Mouse (Mus musculus) left cerebral cortex, postnatal 36 days (tissue): Measurements from ENCODE around the gene Smyd3. TPM values are rescaled to one million over a fixed set of nuclear protein-coding genes. Genes with fewer than 3 reads are reported as not detected.
"Not testable (repeated sequence)": the region's sequence is repeated elsewhere in the genome, so short reads cannot be mapped to it uniquely, and the experiment has no call there.

Experiments used
- DNase-seq, 2 experiments: peaks; one replicate each; pipeline ENCODE4 v3.0.0; 2021 to 2022; ENCODE audit warnings: low spot score in 2 of 2, mixed read lengths in 1 of 2
- intact Hi-C: fragments of 180-260 bp; cut with DNase I; formaldehyde crosslinking; loops from one replicate; pipeline ENCODE4 v1.15.1; 2025
- total RNA-seq, 2 experiments: library from RNA; stranded (reverse); gene quantifications; 2 replicates each; pipeline ENCODE4 v1.2.3; 2021

The Smyd3 gene
- total RNA-seq, 2 experiments from 2014 or later = 22.7 to 28.3 TPM

GRCm38 (mm10) chr1:179197821-179198516, 319.9 kb downstream of the Smyd3 start:
- no peak for DNase-seq
- intact Hi-C loops = no loop called here

- intact Hi-C loops = no loop called here
- no peak for DNase-seq
These were observed 320.7 kb downstream of the Smyd3 start for GRCm38 (mm10) chr1:179197156-179197555.

- DNase-seq = no peak
- intact Hi-C loops = no loop called here
These were observed 321.4 kb downstream of the Smyd3 start for GRCm38 (mm10) chr1:179196422-179196821.

DNA sequence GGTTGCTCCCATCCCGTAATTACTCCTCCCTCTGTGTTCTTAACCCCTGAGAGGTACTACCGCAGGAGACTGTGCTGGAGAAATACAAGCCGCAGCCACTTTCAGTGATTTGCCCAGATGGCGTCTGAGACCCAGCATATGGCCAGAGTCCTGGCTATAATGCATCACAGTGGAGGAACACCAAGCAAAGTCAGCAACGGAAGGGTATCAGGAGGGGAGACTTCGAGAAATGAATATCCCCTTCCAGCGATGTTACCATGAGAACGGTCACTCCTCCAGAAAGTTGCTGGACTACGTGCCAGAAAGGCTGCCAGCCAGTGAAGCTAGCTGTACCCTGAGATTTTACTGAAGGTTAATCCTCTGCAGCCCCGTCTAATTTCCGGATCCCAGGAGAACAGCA, 325.1 kb downstream of the Smyd3 start:
- intact Hi-C loops = no loop called here
- no peak for DNase-seq

DNA sequence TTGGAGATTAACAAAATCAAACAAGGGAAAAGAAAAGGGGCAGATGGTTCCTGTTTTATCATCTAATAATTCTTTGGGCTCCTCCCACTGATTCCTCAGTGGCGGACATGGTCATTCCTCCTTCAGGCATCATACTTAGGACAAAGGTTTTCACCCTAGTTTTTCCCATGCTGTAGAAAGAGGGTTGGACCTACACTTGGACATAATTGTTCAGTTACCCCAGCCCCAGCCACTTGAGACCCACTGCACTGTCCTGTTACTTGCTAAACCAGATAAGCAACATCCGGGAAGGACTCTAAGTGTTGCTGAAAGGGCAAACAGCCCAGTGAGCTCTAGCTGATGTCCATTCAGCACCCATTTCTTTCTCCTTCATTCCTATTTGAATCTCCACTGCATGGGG, 327.0 kb downstream of the Smyd3 start:
- DNase-seq = no peak
- intact Hi-C loops = no loop called here

DNA sequence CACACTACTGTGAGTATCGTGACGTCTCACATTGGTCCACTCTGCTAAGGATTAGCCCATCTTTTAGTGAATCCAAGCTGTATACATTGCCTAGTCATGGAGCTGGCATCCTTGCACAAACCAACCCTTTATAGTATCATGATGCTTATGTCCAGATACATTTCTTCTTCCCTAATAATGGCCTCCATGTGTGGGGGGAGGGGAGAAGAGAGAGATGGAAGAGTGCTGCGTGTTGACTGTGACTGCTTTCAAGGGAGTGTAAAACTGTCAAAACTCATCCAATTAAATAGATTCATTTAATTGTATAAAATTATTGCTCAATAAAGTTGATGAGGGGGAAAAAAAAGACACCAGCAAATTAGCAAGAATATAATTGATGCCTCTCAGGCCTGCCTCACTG, 330.7 kb downstream of the Smyd3 start:
- intact Hi-C loops = no loop called here
- DNase-seq = no peak

GRCm38 (mm10) chr1:179184631-179185030, 333.2 kb downstream of the Smyd3 start:
- DNase-seq = peak in 1 of 2 experiments; percentile 7
- intact Hi-C loops = no loop called here

DNA sequence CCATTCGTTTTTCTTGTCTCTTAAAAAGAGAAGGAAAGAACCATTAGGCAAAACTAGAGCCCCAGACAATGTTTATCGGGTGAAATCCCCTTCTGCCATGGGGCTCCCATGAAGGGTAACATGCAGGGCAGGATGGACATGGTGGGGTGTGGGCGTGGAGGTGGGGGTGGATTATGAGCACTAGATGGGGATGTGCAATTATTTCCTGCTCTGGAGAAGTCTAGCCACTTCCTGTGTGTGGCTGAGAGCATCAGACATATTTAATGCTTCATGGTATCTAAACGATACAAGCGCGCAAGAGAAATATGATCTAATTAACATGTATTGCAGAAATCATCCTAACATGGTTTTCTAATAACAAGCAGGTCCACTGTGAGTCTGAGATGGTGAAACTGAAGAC, 334.3 kb downstream of the Smyd3 start:
- no peak for DNase-seq
- intact Hi-C loops = no loop called here

GRCm38 (mm10) chr1:179180546-179180945, 337.3 kb downstream of the Smyd3 start:
- no peak for DNase-seq
- intact Hi-C loops = no loop called here

GRCm38 (mm10) chr1:179176861-179177658, 340.8 kb downstream of the Smyd3 start:
- intact Hi-C loops = no loop called here
- no peak for DNase-seq

DNA sequence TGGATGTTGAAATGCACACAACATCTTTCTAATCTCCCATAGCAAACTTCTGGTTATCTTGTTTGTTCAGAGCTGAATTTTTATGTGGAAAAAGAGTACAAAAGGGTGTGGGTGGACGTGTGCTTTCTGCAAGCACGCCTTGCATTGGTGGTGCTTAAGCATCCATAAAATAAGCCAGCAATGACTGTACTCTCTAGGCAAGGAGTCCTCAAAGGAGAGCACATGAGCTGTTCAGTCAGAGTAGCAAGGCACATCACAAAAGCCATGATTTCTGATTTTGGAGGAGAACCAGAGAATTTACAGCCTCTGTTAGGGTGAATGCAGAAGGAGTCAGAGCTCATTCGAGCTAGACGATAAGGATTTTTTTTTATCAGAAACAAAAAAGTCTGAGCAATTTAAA, 343.6 kb downstream of the Smyd3 start:
- intact Hi-C loops = no loop called here
- no peak for DNase-seq

GRCm38 (mm10) chr1:179170555-179170954, 347.3 kb downstream of the Smyd3 start:
- DNase-seq = no peak
- intact Hi-C loops = no loop called here

DNA sequence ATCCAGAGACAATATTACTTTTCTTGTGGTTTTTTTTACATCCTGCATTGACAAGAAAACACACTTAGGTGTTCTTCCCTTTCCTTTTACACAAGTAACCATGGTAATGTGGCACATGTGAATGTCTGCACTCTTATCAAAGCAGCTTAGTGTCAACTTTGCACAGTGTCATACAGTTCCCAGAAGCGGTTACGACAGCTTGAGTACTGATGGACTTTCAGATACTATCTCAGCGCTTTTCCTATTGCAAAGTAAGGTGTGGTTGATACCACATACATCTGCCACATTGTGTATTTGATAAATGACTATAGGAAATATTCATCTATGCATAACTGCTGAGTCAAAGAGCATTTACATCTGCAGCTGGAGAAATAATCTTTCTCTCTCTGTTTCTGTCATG, 348.1 kb downstream of the Smyd3 start:
- intact Hi-C loops = no loop called here
- no peak for DNase-seq

GRCm38 (mm10) chr1:179169161-179169560, 348.7 kb downstream of the Smyd3 start:
- DNase-seq = no peak
- intact Hi-C loops = no loop called here

DNA sequence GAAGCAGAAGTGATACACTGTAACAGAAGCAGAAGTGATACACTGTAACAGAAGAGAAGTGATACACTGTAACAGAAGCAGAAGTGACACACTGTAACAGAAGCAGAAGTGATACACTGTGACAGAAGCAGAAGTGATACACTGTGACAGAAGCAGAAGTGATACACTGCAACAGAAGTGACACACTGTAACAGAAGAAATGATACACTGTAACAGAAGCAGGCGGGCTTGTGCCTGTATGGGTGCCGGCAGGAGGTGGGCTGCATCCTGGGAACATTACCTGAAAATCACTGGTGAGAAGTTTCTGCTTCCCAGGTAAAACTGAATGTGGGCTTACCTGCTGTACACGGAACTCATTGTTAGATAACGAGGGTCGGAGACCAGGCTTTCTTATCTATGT, 353.6 kb downstream of the Smyd3 start:
- intact Hi-C loops, DNase-seq: not testable (repeated sequence)

GRCm38 (mm10) chr1:179162752-179163151, 355.1 kb downstream of the Smyd3 start:
- intact Hi-C loops = not testable (repeated sequence)

GRCm38 (mm10) chr1:179161947-179162346, 355.9 kb downstream of the Smyd3 start:
- no peak for DNase-seq
- intact Hi-C loops = no loop called here

More at GRCm38 (mm10) chr1:179162752-179163151, 355.1 kb downstream of the Smyd3 start:
- DNase-seq = not testable (repeated sequence)

DNA sequence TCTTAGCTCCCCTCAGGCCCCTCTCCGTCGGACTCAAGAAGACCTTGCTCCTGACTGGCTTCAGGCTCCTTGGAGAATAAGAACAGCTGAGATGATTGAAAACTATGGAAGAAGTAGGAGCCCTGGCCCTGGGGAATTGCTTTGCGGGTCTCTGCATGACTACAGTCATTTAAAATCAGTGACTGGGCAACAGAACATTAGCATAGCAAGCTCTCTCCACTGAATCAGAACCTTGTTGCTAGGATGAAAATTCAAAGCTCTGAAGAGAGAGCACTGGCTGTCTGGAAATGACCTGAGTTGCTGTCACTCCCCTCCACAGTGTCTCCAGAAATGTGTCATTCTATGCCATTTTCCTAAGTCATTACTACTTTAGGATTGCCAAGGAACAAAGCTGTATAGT, 357.1 kb downstream of the Smyd3 start:
- DNase-seq = no peak
- intact Hi-C loops = no loop called here

DNA sequence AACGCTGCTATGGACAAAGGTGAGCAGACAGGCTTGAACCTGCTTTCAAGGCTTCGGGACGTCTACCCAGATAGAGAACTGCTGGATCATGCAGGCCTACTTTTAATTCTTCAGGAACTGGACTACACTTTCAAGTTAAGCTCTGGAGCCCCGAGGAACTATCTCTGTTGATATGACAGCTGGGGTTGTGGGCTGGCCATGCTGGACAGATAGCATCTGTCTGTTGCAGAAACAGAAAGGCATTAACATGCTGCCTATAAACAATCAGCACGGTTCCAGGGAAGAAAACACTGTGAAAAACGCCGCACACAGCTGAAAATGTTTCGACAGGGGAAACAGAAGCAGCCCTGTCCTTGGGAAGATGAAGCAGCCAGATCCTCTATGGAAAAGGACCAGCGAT, 365.5 kb downstream of the Smyd3 start:
- intact Hi-C loops = no loop called here
- no peak for DNase-seq

- intact Hi-C loops = no loop called here
- DNase-seq = no peak
These were observed 366.6 kb downstream of the Smyd3 start for GRCm38 (mm10) chr1:179151275-179151674.

DNA sequence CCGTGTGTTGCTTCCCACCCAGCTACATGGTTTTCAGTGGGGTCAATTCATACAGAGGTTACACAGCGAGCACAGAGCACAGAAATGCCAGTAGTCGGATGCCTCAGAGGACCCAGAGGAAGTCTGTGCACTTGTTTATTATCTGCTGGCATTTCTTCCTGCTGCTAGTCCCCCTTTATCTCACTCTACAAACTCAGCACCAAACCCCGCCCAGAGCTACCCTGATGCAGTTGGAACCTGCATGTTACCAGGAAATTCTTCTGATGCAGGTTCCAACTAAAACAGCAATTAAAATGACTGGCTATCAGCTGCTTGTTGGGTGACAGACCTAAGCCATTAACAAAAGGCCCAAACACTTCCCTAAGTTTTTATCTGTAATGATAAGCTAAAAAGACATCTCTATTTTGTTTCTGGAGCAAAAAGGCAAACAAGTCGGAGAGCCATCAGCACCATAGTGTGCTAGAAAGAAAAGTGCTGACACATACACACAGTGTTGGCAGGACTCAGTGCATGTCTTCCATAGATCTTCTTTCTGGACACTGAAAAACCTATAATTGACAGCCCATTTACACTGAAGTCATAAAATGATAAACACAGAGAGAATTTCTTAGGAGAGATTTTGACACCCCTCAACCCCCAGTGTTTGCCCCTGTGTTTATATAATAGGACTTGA, 368.2 kb downstream of the Smyd3 start:
- DNase-seq = no peak
- intact Hi-C loops = no loop called here
